Mouse (Mus musculus) liver, adult (tissue): Measurements from ENCODE around the gene Fam213a.
A peak's percentile ranks its signal among the peaks of the same experiment; 100 is the strongest.

ENCODE experiments used
- GATA4 ChIP-seq: IDR thresholded peaks from 2 replicates; pipeline ENCODE4 v1.6.1; 2014; ENCODE audit warnings: mild to moderate bottlenecking, low read length; ENCODE audit not compliant: insufficient replicate concordance

The Fam213a gene

GRCm38 (mm10) chr14:40957607-40958006 is 56.0 kb downstream of the Fam213a start:
- no peak for TF ChIP-seq GATA4

- TF ChIP-seq GATA4: no peak
Measured at GRCm38 (mm10) chr14:40956252-40957146, 57.1 kb downstream of the Fam213a start.

GRCm38 (mm10) chr14:40955596-40956251 is 57.9 kb downstream of the Fam213a start:
- TF ChIP-seq GATA4: no peak

GRCm38 (mm10) chr14:40955146-40955545 is 58.4 kb downstream of the Fam213a start:
- no peak for TF ChIP-seq GATA4

GRCm38 (mm10) chr14:40953381-40953780 is 60.2 kb downstream of the Fam213a start:
- TF ChIP-seq GATA4: no peak

GRCm38 (mm10) chr14:40952715-40953114 is 60.9 kb downstream of the Fam213a start:
- no peak for TF ChIP-seq GATA4

GRCm38 (mm10) chr14:40952301-40952700 is 61.3 kb downstream of the Fam213a start:
- TF ChIP-seq GATA4: no peak

- TF ChIP-seq GATA4: peak; percentile 10; the same call in 1 of the 2 replicates
Measured at GRCm38 (mm10) chr14:40949730-40950614, 63.6 kb downstream of the Fam213a start.

GRCm38 (mm10) chr14:40949047-40949446 is 64.5 kb downstream of the Fam213a start:
- no peak for TF ChIP-seq GATA4

- TF ChIP-seq GATA4: no peak
Measured at GRCm38 (mm10) chr14:40948522-40948921, 65.1 kb downstream of the Fam213a start.

- no peak for TF ChIP-seq GATA4
Measured at GRCm38 (mm10) chr14:40947431-40948394, 65.9 kb downstream of the Fam213a start.

GRCm38 (mm10) chr14:40943802-40944201 is 69.8 kb downstream of the Fam213a start:
- TF ChIP-seq GATA4: no peak
